Mouse (Mus musculus): ENCODE results near the gene Akt2.
"Not testable (repeated sequence)": the region's sequence is repeated elsewhere in the genome, so short reads cannot be mapped to it uniquely, and the experiment has no call there.

The Akt2 gene

DNA sequence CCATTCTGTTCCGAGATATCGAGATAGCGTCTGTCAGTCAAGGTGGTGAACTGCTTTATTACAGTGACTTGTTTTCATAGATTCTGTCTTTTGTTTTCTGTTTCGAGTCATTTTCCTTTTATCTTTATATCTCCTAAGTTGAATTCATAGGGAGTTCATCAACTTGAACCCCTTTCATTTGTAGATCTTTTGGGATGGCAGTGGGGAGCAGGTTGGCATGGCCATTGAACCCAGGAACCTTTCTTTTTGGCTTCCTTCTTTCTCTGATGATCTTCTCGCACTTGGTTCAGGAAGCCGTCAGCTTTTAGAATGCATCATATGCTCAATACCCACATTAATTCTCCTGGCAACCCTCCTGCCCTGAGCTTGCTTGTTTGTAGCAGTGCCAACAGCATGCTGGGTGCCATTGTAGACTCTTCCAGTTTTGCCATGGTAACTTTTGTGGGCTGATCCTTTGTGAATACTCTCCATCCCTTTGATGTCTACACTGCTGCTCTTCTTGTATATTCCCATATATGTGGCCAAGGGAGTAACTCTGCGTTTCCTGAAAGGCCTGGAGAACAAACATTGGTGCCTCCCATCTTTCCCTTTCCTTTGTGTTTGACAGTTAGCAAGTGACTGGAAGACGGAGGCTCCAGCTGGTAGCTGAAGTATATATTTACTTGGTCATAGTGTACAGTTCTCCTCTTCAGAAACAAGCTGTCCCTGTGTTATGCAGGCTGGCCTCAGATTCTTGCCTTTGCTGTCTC is 22.6 kb downstream of the Akt2 start:
- DNase-seq (ENCODE audit: low spot score in 2 of 2): no peak

GRCm38 (mm10) chr7:27621028-27621427 is 29.7 kb downstream of the Akt2 start:
- DNase-seq (ENCODE audit: low spot score in 2 of 2): no peak

DNA sequence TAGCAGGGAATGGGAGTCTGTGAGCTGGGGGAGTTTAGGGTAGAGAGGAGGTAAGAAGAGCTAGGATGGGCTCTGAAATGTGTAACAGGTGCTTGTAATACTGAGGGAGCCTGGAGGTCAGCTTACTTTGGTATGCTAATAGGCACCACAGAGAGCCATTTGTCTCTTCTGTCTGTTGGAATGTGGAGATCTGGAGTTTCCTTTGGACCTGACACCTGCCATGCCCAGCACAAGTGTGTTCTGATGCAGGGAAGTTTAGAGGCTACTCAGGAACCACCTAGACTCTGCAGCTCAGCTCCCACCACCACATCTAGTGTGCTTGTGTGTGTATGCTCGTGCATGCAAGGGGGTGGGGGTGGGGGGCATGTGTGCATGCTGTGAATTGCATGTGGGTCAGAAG is 30.9 kb downstream of the Akt2 start:
- no peak for DNase-seq (ENCODE audit: low spot score in 2 of 2)

DNA sequence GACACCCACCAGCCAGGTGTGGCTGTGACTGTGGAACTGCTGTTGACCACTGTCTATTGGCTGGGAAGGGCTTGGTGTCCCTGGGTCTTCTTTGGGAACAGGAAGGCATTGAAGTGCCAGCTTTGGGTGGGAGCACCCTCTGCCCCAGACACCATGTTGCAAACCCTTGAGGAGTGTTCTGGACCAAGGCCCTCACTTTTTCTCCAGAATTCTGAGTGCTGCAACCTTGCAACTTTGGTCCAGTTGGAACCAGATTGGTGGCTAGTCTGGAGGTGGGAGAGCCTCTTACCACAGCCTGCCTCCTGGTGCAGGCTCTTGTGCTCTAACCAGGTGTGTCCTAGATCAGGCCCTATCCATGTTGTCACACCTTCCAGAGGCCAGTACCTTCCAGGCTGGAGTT is 33.6 kb downstream of the Akt2 start:
- DNase-seq (ENCODE audit: low spot score in 2 of 2): no peak

- DNase-seq (ENCODE audit: low spot score in 2 of 2): no peak
Observed at GRCm38 (mm10) chr7:27627707-27628106, 36.4 kb downstream of the Akt2 start.

DNA sequence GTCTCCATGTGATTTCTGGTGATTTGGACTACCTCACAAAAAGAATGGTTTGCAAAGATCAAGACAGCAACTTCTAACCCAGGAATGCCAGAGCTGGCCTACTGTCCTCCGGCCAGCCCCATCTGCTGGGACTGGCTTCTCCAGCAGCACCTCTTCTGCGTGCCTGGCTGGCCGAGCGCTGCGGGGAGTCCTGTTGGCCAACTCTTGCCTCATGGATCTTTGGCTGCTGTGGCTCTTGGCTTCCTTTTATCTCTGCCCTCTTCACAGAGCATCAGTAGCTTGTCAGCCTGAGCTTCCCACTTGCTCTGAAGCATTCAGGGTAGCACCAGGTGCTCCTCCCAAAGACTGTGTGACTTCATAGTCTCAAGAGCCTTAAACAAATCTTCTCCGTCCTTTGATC is 36.8 kb downstream of the Akt2 start:
- no peak for DNase-seq (ENCODE audit: low spot score in 2 of 2)

GRCm38 (mm10) chr7:27628816-27629215 is 37.5 kb downstream of the Akt2 start:
- DNase-seq (ENCODE audit: low spot score in 2 of 2): not testable (repeated sequence)

DNA sequence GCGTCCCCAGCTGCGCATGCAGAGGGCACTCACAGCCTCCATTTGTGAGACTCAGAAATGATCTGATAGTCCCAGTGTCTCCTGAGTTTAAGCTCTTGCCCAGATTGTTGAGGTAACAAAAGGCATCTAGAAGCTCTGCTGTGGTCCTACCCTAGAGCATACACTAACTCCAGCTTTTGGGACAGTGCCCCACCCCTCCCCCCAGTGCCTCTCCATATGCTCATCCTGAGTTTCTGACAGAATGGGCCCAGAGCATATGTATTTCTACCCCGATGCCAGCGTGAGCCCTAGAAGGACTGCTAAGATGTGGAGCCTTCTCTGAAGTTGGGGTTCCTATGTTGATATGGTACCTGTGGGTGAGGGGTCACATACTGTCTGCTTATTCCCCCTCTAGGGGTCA is 40.1 kb downstream of the Akt2 start:
- no peak for DNase-seq (ENCODE audit: low spot score in 2 of 2)

DNA sequence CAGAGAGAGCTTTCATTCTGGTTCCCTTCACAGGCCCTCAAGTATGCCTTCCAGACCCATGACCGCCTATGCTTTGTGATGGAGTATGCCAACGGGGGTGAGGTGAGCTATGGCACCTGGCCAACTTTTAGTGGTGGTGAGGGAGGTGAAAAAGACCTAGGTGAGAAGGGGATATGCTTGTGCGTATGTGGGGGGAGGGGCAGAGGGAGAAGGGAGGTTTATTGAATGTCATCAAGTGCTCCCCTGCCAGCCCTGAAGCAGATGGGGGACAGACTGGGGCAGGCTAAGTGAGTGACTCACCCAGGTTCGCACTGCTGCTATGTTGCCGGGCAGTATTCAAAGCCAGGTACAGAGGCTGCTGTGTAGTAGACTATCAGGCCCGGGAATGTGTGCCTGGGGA is 41.8 kb downstream of the Akt2 start:
- DNase-seq (ENCODE audit: low spot score in 2 of 2): no peak

DNA sequence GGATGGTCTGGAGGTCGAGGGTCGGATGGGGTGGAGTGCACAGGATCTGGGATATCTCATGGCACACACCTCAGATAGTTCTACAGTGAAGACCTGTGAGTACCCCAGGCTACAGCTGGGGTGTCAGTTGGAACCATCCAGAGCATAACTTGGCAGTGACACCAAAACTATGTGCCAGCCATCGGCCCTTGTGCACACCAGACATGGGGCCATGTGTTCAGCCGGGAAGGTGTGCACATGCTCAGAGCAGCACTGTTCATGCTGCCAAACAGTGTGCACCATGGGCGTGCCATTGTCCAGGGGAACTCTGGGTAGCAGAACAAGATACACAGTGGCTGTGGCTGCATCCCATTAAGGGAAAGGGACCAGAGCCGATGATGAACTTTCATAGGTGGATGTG is 43.3 kb downstream of the Akt2 start:
- DNase-seq (ENCODE audit: low spot score in 2 of 2): no peak

DNA sequence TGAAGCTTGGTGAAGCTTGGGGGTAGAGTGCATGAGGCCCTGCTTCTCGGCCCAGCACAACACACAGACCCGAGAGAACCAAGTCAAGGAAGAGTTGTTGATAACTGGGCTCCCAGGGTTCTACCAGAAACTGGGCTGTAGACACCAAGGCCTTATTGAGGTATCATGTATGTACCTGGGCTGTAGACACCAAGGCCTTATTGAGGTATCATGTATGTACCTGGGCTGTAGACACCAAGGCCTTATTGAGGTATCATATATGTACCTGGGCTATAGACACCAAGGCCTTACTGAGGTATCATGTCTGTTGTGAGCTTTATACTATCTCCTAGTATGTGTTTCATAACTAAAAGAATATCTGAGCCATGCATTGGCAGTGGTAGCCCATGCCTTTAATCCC is 43.7 kb downstream of the Akt2 start:
- not testable (repeated sequence) for DNase-seq (ENCODE audit: low spot score in 2 of 2)

GRCm38 (mm10) chr7:27644471-27644870 is 53.1 kb downstream of the Akt2 start:
- DNase-seq (ENCODE audit: low spot score in 2 of 2): no peak

- DNase-seq (ENCODE audit: low spot score in 2 of 2): no peak
Observed at GRCm38 (mm10) chr7:27646516-27646915, 55.2 kb downstream of the Akt2 start.

DNA sequence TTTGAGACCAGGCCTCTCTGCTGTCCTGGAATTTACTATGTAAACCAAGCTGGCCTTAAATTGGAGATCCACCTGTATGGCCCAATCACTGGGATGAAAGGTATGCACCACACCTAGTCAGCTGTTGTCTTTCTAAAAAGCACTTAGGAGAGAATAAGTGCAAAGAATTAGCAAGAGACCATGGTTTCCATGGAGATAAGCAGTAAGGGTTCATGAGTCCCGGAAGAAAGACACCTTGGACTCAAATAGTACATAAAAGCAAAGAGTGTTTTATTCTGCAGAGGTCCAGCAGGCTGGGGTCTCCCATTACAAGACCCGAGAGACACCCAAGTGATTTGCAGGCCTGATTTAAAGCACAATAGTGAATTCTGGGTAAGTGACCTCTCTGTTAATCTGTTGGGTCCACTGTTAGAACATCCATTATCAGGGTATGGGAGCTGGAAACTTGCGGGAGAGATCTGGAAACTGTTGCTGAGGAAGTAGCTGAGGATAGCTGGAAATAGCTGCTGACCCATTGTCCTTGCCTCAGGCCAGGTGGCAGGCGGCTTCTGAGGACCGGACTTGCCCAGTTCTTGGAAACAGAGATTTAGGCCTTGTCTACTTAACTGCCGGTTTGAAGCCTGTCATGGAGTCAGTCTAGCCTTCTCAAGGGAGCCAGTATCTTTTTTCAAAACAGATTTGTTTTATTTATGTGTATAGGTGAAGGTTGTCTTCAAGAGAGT is 56.1 kb downstream of the Akt2 start:
- DNase-seq (ENCODE audit: low spot score in 2 of 2): no peak

DNA sequence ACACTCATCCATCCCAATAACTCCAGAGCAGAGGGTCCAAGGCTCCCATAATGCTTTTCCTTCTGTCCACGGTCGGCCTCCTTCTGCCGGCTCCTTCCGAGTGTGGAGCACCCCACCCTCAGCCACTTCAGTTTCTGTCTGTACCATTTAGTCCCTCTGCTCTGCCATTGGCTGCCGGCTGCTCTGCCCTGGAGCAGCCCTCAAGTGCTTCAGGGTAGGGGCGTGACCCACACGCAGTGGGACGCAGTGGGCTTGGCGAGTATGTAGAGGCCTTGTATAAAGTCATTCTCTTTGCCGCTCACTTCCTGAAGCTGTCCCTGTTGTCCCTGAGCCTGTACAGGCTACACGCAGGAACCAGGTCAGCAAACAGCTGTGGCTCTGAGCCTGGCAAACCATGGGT is 58.4 kb downstream of the Akt2 start:
- no peak for DNase-seq (ENCODE audit: low spot score in 2 of 2)

- peak; percentile 47 to 78 for DNase-seq (ENCODE audit: low spot score in 2 of 2)
Observed at GRCm38 (mm10) chr7:27650949-27651348, 59.6 kb downstream of the Akt2 start.

DNA sequence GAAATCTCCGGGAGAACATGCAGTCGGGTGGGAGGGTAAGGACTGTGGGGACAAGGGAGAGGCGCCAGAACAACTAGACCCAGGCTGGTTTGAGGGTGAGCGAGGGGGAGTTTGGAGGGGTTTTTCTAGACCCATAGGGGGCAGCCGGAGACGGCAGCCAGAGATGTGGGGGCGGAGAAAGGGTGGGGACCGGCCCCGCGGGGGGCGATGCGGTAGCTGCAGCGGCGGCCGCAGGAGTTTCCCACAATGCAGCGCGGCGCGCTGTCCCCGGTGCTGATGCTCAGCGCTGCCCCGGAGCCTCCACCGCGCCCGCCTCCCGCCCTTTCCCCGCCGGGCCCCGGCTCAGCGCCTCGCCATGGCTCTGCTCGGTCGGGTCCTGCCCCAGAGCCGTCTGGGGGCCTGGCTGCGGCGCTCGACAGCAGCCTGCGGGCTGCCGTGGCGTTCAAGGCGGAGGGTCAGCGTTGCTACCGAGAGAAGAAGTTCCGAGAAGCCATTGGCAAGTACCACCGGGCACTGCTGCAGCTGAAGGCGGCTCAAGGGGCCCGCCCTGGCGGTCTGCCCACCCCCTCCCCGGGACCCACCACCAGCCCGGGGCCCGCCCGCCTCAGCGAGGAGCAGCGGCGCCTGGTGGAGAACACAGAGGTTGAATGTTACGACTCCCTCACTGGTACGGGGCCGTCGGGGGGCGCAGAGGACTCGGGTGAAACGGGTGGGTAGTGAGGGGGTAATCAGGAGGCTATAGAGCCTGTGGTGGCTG is 62.5 kb downstream of the Akt2 start, which contains the start of gene Ttc9b:
TSS of gene Ttc9b (plus strand) at position 235 of the 757 bp plus-strand sequence.
- peak in 1 of 2 experiments; percentile 59 for DNase-seq (ENCODE audit: low spot score in 2 of 2)

GRCm38 (mm10) chr7:27654607-27655276 is 63.4 kb downstream of the Akt2 start:
- peak in 1 of 2 experiments; percentile 60 for DNase-seq (ENCODE audit: low spot score in 2 of 2)

DNA sequence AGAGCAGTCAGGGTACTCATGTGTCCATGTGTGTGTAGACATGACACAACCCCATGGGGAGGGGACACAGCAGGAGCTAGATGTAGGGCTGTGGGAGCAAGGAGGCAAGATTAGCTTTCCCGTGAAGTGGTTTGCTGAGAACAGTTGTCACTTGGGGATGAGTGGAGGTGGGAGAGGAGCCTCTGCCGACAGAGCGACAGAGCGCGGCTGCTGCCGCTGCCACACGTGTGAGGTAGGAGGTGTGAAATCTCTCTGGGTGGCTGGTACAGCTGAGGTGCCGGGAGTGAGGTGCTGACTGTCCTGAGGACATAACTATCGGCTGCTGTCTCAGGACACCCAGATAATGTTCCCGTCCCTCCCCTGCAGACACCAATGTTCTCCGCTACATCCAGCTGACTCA is 64.2 kb downstream of the Akt2 start:
- no peak for DNase-seq (ENCODE audit: low spot score in 2 of 2)

DNA sequence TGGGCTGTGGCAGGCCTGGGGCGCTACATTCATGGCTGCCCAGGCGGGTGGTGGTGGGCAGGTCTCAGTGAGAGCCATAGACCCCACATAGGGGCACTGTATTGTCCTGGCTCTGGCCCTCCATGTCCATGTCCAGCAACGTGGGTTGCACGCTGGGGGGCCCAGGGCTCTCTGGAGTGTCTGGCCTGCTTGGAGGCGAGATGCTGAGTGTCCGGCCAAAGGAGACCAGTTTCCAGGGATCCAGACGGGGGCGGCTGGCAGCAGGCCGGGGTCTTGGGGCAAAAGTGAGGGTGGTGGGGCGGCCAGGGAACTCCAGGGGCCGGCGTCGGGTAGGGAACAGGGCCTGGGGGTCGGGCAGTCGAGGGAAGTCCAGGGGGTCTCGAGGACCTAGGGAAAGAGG is 65.2 kb downstream of the Akt2 start:
- no peak for DNase-seq (ENCODE audit: low spot score in 2 of 2)

GRCm38 (mm10) chr7:27657824-27658395 is 66.6 kb downstream of the Akt2 start:
- no peak for DNase-seq (ENCODE audit: low spot score in 2 of 2)
